Mouse (Mus musculus) brain, embryonic 14.5 days (tissue): Measurements from ENCODE around the gene Ptpro.

Experiments used
- CTCF ChIP-seq: fragments of 200-500 bp; IDR thresholded peaks from 2 replicates; pipeline ENCODE4 v1.5.1; 2012; ENCODE audit warnings: inconsistent platforms, mild to moderate bottlenecking, moderate library complexity, borderline replicate concordance; ENCODE audit not compliant: insufficient read depth, insufficient read length; ENCODE audit errors: extremely low read depth
- POLR2A ChIP-seq: fragments of 200-500 bp; IDR thresholded peaks from 2 replicates; pipeline ENCODE4 v1.6.1; 2012; ENCODE audit warnings: mild to moderate bottlenecking, inconsistent platforms, borderline replicate concordance; ENCODE audit not compliant: poor library complexity, insufficient read depth, insufficient read length, severe bottlenecking; ENCODE audit errors: extremely low read depth

DNA sequence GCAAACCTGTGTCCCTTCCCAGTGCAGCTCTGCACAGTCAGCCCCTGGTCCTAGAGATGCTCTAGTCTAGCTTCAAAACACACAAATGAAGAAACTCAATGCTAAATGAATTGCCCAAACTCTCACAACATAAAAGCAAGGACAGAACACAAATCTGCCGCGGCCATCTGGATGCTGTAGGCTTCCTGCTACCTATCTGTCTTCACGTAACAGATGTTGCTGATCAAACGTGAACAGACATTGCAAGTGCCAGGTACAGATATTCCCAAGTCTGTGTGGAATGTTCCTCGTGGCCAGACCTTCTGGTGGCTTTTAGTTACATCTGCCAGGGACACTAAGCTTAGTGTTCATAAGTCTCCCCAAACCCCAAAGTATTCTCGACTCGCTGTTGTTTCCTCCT lies 29.9 kb downstream of the Ptpro start:
- TF ChIP-seq CTCF = no peak
- no peak for TF ChIP-seq POLR2A
